Mouse (Mus musculus) ES-E14 (cell line): ENCODE data around the gene Gm13696. TPM values are rescaled to one million over a fixed set of nuclear protein-coding genes. Genes with fewer than 3 reads are reported as not detected.
"Not testable (repeated sequence)": the region's sequence is repeated elsewhere in the genome, so short reads cannot be mapped to it uniquely, and the experiment has no call there.

Experiments
- DNase-seq: peaks from one replicate; pipeline ENCODE4 v3.0.0-alpha.2; 2013; ENCODE audit warnings: low read depth, low spot score
- H3K27ac ChIP-seq: 2 replicates; pipeline ENCODE4 v1.5.1; 2012; ENCODE audit warnings: low read depth, mild to moderate bottlenecking, low read length, moderate library complexity, mixed read lengths; ENCODE audit not compliant: poor library complexity, insufficient read depth, severe bottlenecking
- H3K36me3 ChIP-seq: 2 replicates; pipeline ENCODE4 v1.6.1; 2012; ENCODE audit warnings: mild to moderate bottlenecking, low read length, moderate library complexity, mixed read lengths; ENCODE audit not compliant: control insufficient read depth, poor library complexity, insufficient read depth, severe bottlenecking
- H3K4me1 ChIP-seq, 2 experiments: fragments of 150-350 bp in 1 of 2; sonication (generic) in 1 of 2; 2 replicates each; pipeline ENCODE4 v1.6.1; 2012; ENCODE audit warnings: low read length in 2 of 2, mild to moderate bottlenecking in 1 of 2, mixed read lengths in 1 of 2; ENCODE audit not compliant: control insufficient read depth in 2 of 2, insufficient read depth in 2 of 2, poor library complexity in 1 of 2
- H3K4me3 ChIP-seq, 2 experiments: fragments of 150-350 bp in 1 of 2; sonication (generic) in 1 of 2; 2 replicates each; pipeline ENCODE4 v1.5.1; 2012; ENCODE audit warnings: low read length in 2 of 2, low read depth in 1 of 2, mild to moderate bottlenecking in 1 of 2, mixed read lengths in 1 of 2; ENCODE audit not compliant: insufficient read depth in 1 of 2, poor library complexity in 1 of 2, severe bottlenecking in 1 of 2
- H3K9ac ChIP-seq: 2 replicates; pipeline ENCODE4 v1.6.1; 2012; ENCODE audit warnings: low read depth, mild to moderate bottlenecking, low read length, mixed read lengths; ENCODE audit not compliant: poor library complexity, insufficient read depth, severe bottlenecking
- H3K9me3 ChIP-seq: fragments of 150-350 bp; sonication (generic); 2 replicates; pipeline ENCODE4 v1.6.1; 2012; ENCODE audit warnings: low read depth, mild to moderate bottlenecking, low read length; ENCODE audit not compliant: control insufficient read depth, insufficient read depth
- in situ Hi-C, 2 experiments: fragments of 600-800 bp; cut with MboI; formaldehyde crosslinking; loops; one replicate each; pipeline ENCODE4 v1.15.1; 2025; ENCODE audit warnings: low sequenced_read_pairs in 2 of 2, inconsistent platforms in 1 of 2; ENCODE audit not compliant: unreplicated experiment in 2 of 2
- total RNA-seq: library from RNA; depleted of rRNA; stranded (reverse); fragments of 300-350 nt; gene quantifications from 2 replicates; pipeline ENCODE4 v1.2.3, GENCODE M21; 2012

The Gm13696 gene
- total RNA-seq, 1 experiment = 3.7 TPM

DNA sequence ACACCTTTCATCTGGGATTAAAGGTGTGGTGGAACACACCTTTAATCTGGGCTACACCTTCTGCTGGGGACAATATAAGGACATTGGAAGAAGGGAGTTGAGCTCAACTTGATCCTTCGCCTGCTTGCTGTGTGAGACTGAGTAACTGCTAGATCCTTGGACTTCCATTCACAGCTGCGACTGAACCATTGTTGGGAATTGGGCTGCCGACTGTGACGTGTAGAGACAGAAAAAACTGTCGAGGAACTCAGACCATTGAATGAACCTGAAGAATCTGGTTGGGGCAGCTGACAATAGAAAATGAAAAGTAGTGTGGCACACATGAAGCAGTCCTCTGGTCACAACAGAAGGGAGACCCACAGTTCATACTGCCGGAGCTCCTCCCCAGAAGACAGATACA, 5.9 kb upstream of the Gm13696 start, which contains the start of gene Gm13695:
Gm13695 (plus strand) TSS at position 301 of the 400 bp plus-strand sequence.
- H3K27ac ChIP-seq, H3K4me3 ChIP-seq, H3K36me3 ChIP-seq, DNase-seq, H3K4me1 ChIP-seq, H3K9me3 ChIP-seq, in situ Hi-C loops, H3K9ac ChIP-seq: not testable (repeated sequence)

DNA sequence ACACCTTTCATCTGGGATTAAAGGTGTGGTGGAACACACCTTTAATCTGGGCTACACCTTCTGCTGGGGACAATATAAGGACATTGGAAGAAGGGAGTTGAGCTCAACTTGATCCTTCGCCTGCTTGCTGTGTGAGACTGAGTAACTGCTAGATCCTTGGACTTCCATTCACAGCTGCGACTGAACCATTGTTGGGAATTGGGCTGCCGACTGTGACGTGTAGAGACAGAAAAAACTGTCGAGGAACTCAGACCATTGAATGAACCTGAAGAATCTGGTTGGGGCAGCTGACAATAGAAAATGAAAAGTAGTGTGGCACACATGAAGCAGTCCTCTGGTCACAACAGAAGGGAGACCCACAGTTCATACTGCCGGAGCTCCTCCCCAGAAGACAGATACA, 5.7 kb downstream of the Gm13696 start, which contains the start of gene Gm13694:
Gm13694 (plus strand) TSS at position 301 of the 400 bp plus-strand sequence.
- H3K4me3 ChIP-seq, H3K27ac ChIP-seq, in situ Hi-C loops, H3K9ac ChIP-seq, H3K9me3 ChIP-seq, H3K36me3 ChIP-seq, H3K4me1 ChIP-seq, DNase-seq: not testable (repeated sequence)

DNA sequence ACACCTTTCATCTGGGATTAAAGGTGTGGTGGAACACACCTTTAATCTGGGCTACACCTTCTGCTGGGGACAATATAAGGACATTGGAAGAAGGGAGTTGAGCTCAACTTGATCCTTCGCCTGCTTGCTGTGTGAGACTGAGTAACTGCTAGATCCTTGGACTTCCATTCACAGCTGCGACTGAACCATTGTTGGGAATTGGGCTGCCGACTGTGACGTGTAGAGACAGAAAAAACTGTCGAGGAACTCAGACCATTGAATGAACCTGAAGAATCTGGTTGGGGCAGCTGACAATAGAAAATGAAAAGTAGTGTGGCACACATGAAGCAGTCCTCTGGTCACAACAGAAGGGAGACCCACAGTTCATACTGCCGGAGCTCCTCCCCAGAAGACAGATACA, 11.5 kb downstream of the Gm13696 start, which contains the start of gene Gm13697:
Gm13697 (plus strand) TSS at position 301 of the 400 bp plus-strand sequence.
- DNase-seq = not testable (repeated sequence)

GRCm38 (mm10) chr2:83990253-83990652, 17.3 kb downstream of the Gm13696 start, which contains the start of gene Gm13691:
Gene Gm13691 (plus strand): TSS chr2:83990553.
- H3K9ac ChIP-seq, H3K9me3 ChIP-seq, H3K36me3 ChIP-seq, H3K27ac ChIP-seq, DNase-seq, H3K4me3 ChIP-seq, in situ Hi-C loops, H3K4me1 ChIP-seq: not testable (repeated sequence)

More for the DNA sequence above, 11.5 kb downstream of the Gm13696 start, which contains the start of gene Gm13697:
- H3K9ac ChIP-seq, H3K4me1 ChIP-seq, H3K4me3 ChIP-seq, H3K36me3 ChIP-seq, H3K9me3 ChIP-seq, in situ Hi-C loops, H3K27ac ChIP-seq: not testable (repeated sequence)

GRCm38 (mm10) chr2:83993639-83994255, 20.8 kb downstream of the Gm13696 start:
- H3K36me3 ChIP-seq, H3K4me1 ChIP-seq, DNase-seq, H3K4me3 ChIP-seq, in situ Hi-C loops, H3K27ac ChIP-seq, H3K9me3 ChIP-seq, H3K9ac ChIP-seq: not testable (repeated sequence)

GRCm38 (mm10) chr2:83994526-83994925, 21.6 kb downstream of the Gm13696 start:
- in situ Hi-C loops, H3K4me3 ChIP-seq, H3K36me3 ChIP-seq, DNase-seq, H3K27ac ChIP-seq, H3K9me3 ChIP-seq, H3K9ac ChIP-seq, H3K4me1 ChIP-seq: not testable (repeated sequence)
